Mouse (Mus musculus) hindbrain, embryonic 10.5 days (tissue): ENCODE results near the gene Mum1. TPM values are rescaled to one million over a fixed set of nuclear protein-coding genes. Genes with fewer than 3 reads are reported as not detected.
"Not testable (repeated sequence)": the region's sequence is repeated elsewhere in the genome, so short reads cannot be mapped to it uniquely, and the experiment has no call there.

Experiments
- DNase-seq: peaks from one replicate; pipeline ENCODE4 v3.0.0-alpha.2; 2017; ENCODE audit warnings: low spot score
- H3K27ac ChIP-seq: fragments of 300-500 bp; sonication (generic); 2 replicates; pipeline ENCODE4 v1.5.1; 2016; ENCODE audit warnings: mild to moderate bottlenecking, moderate library complexity
- H3K27me3 ChIP-seq: fragments of 300-500 bp; sonication (generic); 2 replicates; pipeline ENCODE4 v1.6.1; 2016; ENCODE audit warnings: mild to moderate bottlenecking; ENCODE audit not compliant: poor library complexity, insufficient read depth, severe bottlenecking
- H3K36me3 ChIP-seq: fragments of 300-500 bp; sonication (generic); 2 replicates; pipeline ENCODE4 v1.6.1; 2016; ENCODE audit warnings: mild to moderate bottlenecking, moderate library complexity
- H3K4me1 ChIP-seq: fragments of 300-500 bp; sonication (generic); replicated peaks from 2 replicates; pipeline ENCODE4 v1.6.1; 2016; ENCODE audit warnings: mild to moderate bottlenecking
- H3K4me3 ChIP-seq: fragments of 300-500 bp; sonication (generic); 2 replicates; pipeline ENCODE4 v1.5.1; 2016; ENCODE audit warnings: mild to moderate bottlenecking, moderate library complexity
- H3K9me3 ChIP-seq: fragments of 300-500 bp; sonication (generic); 2 replicates; pipeline ENCODE4 v1.6.1; 2016; ENCODE audit warnings: mild to moderate bottlenecking, moderate library complexity
- WGBS: fragments of 180-500 bp; shearing (Covaris S2); methylation state at CpG from one replicate; pipeline ENCODE4 v1.1.7; 2016; 5-methylcytosine and 5-hydroxymethylcytosine counted together
- polyA plus RNA-seq: library from polyadenylated mRNA; unstranded; fragments of >200 nt; fragmentation: Nextera tagmentation; extraction: Ambion mirVana; gene quantifications from 2 replicates; pipeline ENCODE4 v1.2.1, GENCODE M21; 2016

Gene Mum1
- polyA plus RNA-seq, 1 experiment from 2014 or later: 63.6 TPM

- Histone ChIP-seq H3K4me3 (no peak overlapping the region), H3K27me3 (no peaks in the 10 kb centered on the region), H3K27ac (peak overlapping the region; percentile 76), H3K36me3 (peaks cover 49% of the 10 kb centered on the region), H3K4me1 (peaks cover 24% of the 10 kb centered on the region), H3K9me3 (no peaks in the 10 kb centered on the region)
- 42% methylated on average over 5 of the region's 5 CpGs for WGBS
- DNase-seq: peak; percentile 44
Observed at GRCm38 (mm10) chr10:80244791-80245399, 18.7 kb downstream of the Mum1 start.

DNA sequence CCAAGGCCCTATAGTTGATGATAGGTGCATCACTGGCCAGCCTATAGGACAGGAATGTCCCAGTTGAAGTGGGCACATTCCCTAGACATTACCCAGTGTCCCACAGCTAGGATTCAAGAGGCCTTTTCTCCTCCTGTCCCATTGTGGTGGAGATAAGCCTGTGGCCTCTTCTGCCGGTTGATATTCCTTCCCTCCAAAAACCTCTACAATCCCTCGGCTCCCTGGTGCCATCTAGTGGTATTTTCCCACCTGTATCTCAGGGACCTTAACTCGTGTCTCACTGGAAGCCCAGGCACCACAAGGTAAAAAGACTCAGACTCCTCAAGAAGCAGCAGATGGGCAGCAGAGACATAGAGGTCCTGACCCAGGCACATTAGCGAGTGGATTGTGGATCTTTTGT, 19.4 kb downstream of the Mum1 start:
- Histone ChIP-seq H3K27me3 (no peaks in the 10 kb centered on the region), H3K27ac (peak overlapping the region; percentile 76), H3K9me3 (no peaks in the 10 kb centered on the region), H3K4me1 (peaks cover 31% of the 10 kb centered on the region), H3K4me3 (no peak overlapping the region), H3K36me3 (peaks cover 42% of the 10 kb centered on the region)
- WGBS: 3% methylated on average over 4 of the region's 4 CpGs
- peak; percentile 81 for DNase-seq

GRCm38 (mm10) chr10:80247849-80248248, 21.6 kb downstream of the Mum1 start:
- Histone ChIP-seq H3K27me3 (no peaks in the 10 kb centered on the region), H3K36me3 (peaks cover 29% of the 10 kb centered on the region), H3K9me3 (no peaks in the 10 kb centered on the region), H3K4me3 (peak overlapping the region; percentile 9; the same call in 1 of the 2 replicates), H3K27ac (no peak overlapping the region), H3K4me1 (peaks cover 40% of the 10 kb centered on the region)
- WGBS: 62% methylated on average over 6 of the region's 6 CpGs
- DNase-seq: peak; percentile 31

DNA sequence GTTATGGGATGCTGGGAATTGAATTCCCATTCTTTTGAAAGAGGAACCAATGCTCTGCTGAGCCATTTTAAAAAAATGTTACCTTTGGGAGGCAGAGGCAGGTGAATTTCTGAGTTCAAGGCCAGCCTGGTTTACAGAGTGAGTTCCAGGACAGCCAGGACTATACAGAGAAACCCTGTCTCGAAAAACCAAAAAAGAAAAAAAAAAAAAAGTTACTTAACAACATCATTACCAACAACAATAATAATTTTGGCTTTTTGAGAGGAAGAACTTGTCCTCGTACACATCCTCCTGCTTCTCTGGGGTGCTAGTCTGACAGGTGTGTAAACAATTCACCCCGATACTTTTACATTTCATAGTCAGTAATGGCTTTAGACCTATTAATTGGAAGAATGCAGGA, 22.2 kb downstream of the Mum1 start:
- Histone ChIP-seq H3K36me3 (peaks cover 29% of the 10 kb centered on the region), H3K4me1 (peaks cover 41% of the 10 kb centered on the region), H3K4me3 (peak overlapping the region; percentile 57)
- H3K9me3 ChIP-seq, DNase-seq, H3K27ac ChIP-seq, H3K27me3 ChIP-seq: not testable (repeated sequence)
- WGBS: 49% methylated on average over 3 of the region's 3 CpGs

DNA sequence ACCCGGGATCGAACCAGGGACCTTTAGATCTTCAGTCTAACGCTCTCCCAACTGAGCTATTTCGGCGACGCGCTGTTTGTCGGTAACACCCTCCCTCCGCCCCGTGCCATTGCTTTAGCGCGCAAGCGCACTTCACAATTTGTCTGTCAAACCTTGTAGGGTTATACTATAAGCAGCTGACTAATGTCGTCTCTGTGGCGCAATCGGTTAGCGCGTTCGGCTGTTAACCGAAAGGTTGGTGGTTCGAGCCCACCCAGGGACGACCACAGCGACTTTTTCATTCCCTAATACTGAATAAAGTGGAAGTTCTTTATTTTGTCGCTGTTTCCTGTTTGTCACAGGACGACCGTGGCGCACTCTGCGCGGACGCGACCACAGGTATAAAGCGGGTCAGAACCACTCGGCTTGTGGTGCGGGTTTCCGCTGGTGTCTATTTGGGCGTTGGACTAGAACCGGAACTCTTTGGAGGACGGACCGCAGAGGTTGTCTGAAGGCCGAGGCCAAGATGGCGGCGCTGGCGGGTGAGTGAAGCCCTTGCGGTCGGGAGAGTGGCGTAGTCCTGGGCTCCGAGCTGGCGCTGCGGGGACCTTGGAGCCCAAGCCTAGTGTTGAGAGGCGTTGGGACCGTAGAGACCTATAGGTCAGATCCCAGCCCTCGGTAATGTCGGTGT, 22.9 kb downstream of the Mum1 start, which contains the start of gene Ndufs7:
Gene Ndufs7, plus strand, starts transcription at position 151 of the 670 bp plus-strand sequence.
- H3K27me3 ChIP-seq: no peaks in the 10 kb centered on the region
- peaks cover 29% of the 10 kb centered on the region for H3K36me3 ChIP-seq
- WGBS: under 1% methylated on average over 53 of the region's 53 CpGs
- H3K9me3 ChIP-seq: no peaks in the 10 kb centered on the region
- DNase-seq: peak; percentile 90
- peaks cover 36% of the 10 kb centered on the region for H3K4me1 ChIP-seq
- H3K27ac ChIP-seq: peak within 1 kb of the TSS; percentile 94
- peak within 1 kb of the TSS; percentile 57 for H3K4me3 ChIP-seq

DNA sequence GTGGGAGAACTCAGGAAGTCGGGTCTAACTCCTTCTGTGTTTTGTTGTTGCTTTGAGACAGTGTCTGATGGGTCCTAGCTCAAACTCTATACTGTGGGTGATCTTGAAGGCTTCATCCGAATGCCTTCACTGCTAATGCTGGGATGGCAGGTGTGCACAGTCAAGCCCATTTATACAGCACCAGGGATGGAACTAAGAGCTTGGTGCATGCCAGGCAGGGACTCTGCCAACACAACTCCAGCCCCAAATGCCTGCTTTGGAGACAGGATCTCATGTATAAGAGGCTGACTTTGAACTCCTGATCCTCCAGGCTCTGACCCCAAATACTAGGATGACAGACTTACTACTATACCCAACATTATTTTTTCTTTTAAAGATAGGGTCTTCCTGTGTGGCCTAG, 23.8 kb downstream of the Mum1 start:
- Histone ChIP-seq H3K9me3 (no peaks in the 10 kb centered on the region), H3K4me3 (peak overlapping the region; percentile 57), H3K27me3 (no peaks in the 10 kb centered on the region), H3K4me1 (peaks cover 31% of the 10 kb centered on the region), H3K27ac (peak overlapping the region; percentile 94), H3K36me3 (peaks cover 32% of the 10 kb centered on the region)
- DNase-seq: no peak
- 41% methylated on average over 2 of the region's 2 CpGs for WGBS

DNA sequence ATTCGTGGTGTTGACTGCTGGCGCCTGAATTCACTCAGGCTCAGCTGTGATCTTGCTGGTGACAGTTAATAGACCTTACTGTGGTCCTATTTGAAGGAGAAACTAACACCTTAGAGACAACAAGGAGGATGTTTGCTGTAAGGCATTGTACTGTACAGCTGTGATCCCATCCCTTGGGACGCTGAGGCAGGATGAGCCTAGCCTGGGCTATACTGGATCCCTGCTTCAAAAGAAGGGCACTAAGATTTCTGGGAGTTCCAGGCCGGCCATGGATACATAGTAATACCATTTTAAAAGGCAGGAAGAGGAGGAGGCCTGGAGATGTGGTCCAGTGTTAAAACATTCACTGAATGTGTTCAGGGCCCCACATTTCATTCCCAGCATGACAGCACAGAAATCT, 24.3 kb downstream of the Mum1 start:
- H3K4me3 ChIP-seq: peak overlapping the region; percentile 57
- no peaks in the 10 kb centered on the region for H3K27me3 ChIP-seq
- no peak overlapping the region for H3K27ac ChIP-seq
- H3K9me3 ChIP-seq: no peaks in the 10 kb centered on the region
- WGBS: 86% methylated on average over 4 of the region's 4 CpGs
- peaks cover 37% of the 10 kb centered on the region for H3K36me3 ChIP-seq
- no peak for DNase-seq
- peaks cover 26% of the 10 kb centered on the region for H3K4me1 ChIP-seq

DNA sequence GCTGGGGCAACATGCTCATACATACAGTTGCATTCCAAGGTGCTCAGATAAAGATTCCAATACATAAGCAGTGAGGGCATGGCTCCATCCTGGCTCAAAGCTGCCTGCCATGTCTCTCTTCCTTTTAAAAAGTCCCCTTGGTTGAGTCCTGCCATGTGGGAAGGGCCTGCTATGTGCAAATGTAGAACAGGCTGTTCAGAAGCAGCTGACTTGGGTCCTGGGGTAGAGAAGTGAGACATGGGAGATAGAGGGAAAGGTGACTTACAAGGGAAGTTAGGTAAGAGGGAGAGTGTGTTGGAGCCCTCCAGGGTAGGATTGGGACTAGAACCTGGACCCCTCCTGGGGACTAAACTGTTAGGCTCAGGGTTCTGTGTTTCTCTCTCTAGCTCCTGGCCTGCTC, 25.8 kb downstream of the Mum1 start:
- Histone ChIP-seq H3K27ac (no peak overlapping the region), H3K4me3 (no peak overlapping the region), H3K9me3 (no peaks in the 10 kb centered on the region), H3K4me1 (peaks cover 34% of the 10 kb centered on the region), H3K27me3 (no peaks in the 10 kb centered on the region), H3K36me3 (peaks cover 51% of the 10 kb centered on the region)
- no peak for DNase-seq

- Histone ChIP-seq H3K27ac (no peak overlapping the region), H3K9me3 (no peaks in the 10 kb centered on the region), H3K4me3 (no peak overlapping the region), H3K4me1 (peaks cover 35% of the 10 kb centered on the region), H3K36me3 (peaks cover 57% of the 10 kb centered on the region), H3K27me3 (no peaks in the 10 kb centered on the region)
- no peak for DNase-seq
- 90% methylated on average over 11 of the region's 11 CpGs for WGBS
Observed at GRCm38 (mm10) chr10:80252493-80253274, 26.4 kb downstream of the Mum1 start.

- H3K27me3 ChIP-seq: no peaks in the 10 kb centered on the region
- peaks cover 42% of the 10 kb centered on the region for H3K4me1 ChIP-seq
- no peak overlapping the region for H3K4me3 ChIP-seq
- H3K27ac ChIP-seq: no peak overlapping the region
- DNase-seq: no peak
- H3K36me3 ChIP-seq: peaks cover 66% of the 10 kb centered on the region
- WGBS: 95% methylated on average over 6 of the region's 6 CpGs
- no peaks in the 10 kb centered on the region for H3K9me3 ChIP-seq
Observed at GRCm38 (mm10) chr10:80253551-80253950, 27.3 kb downstream of the Mum1 start.

DNA sequence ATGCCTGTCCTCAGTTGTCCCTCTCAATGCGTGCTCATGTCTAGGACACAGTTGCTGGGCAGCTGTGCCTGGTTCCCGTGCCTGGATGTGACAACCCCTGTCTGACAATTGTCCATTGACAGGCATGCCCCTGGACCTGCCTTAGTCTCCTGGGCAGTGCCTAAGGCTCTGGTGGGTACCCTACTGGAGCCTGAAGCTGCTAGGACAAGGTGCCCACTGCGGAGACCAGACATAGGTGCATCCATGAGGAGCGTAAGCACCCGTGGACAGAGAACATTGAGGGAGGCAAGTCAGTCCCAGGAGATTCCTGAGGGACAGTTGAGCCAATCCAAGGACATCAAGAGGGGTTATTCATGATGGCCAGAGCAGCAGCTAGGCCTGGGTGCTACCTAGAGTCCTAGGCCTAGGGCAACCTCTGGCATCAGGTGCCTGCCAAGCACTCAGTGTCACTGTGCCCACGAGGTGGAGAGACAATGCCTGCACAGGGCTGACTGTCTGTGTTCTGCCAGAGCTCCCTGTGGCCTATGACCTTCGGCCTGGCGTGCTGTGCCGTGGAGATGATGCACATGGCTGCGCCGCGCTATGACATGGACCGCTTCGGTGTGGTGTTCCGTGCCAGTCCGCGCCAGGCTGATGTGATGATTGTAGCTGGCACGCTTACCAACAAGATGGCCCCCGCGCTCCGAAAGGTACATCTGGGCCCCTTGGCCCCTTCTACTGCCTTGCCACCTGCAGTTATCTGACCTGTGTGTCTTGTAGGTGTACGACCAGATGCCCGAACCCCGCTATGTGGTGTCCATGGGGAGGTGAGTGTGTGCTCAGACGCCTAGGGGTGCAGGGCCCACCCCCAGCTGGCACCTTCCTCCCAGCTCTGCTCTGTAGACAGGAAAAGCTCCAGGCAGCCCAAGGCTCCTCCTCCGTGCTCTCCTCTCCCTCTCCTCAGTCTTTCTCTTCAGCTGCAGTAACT, 28.4 kb downstream of the Mum1 start:
- Histone ChIP-seq H3K4me1 (peaks cover 53% of the 10 kb centered on the region), H3K27me3 (no peaks in the 10 kb centered on the region), H3K27ac (no peak overlapping the region), H3K4me3 (no peak overlapping the region), H3K9me3 (no peaks in the 10 kb centered on the region), H3K36me3 (peaks cover 71% of the 10 kb centered on the region)
- DNase-seq: no peak
- 95% methylated on average over 26 of the region's 26 CpGs for WGBS

- Histone ChIP-seq H3K27me3 (no peaks in the 10 kb centered on the region), H3K9me3 (no peaks in the 10 kb centered on the region), H3K36me3 (peaks cover 71% of the 10 kb centered on the region), H3K4me3 (no peak overlapping the region), H3K27ac (0 out of 2 replicates have a peak overlapping the region, but pooled peaks have one; percentile 42), H3K4me1 (peaks cover 54% of the 10 kb centered on the region)
- no peak for DNase-seq
- 85% methylated on average over 5 of the region's 5 CpGs for WGBS
Observed at GRCm38 (mm10) chr10:80255881-80256535, 29.8 kb downstream of the Mum1 start.
